Mouse (Mus musculus) ES-E14 (cell line): ENCODE measurements around the gene Osbpl8.
"Not testable (repeated sequence)": the region's sequence is repeated elsewhere in the genome, so short reads cannot be mapped to it uniquely, and the experiment has no call there.

Source experiments
- CHD2 ChIP-seq: IDR thresholded peaks from 2 replicates; pipeline ENCODE4 v1.6.1; 2014; ENCODE audit warnings: mild to moderate bottlenecking, low read depth, low read length, inconsistent platforms
- MAFK ChIP-seq: IDR thresholded peaks from 2 replicates; pipeline ENCODE4 v1.6.1; 2014; ENCODE audit warnings: mild to moderate bottlenecking, low read depth, low read length, inconsistent platforms; ENCODE audit not compliant: insufficient read depth

DNA sequence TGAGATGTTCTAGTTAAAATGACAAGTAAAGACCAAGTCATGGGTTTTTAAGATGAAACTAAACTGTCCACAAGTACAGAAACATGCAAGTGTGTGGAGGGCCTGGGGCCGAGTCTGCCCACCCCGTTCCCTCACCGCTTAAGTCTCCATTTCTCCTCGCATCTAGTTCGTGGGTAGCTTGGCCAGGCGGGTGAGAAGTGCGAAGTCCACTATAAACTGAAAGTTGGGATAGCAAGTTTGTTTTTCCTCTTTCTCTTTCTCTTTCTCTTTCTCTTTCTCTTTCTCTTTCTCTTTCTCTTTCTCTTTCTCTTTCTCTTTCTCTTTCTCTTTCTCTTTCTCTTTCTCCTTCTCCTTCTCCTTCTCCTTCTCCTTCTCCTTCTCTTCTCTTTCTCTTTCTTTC lies 67.7 kb downstream of the Osbpl8 start:
- not testable (repeated sequence) for TF ChIP-seq MAFK, CHD2
